Mouse (Mus musculus) erythroblast, adult 5-6 weeks (primary cell): ENCODE measurements around the gene Sec22a. TPM values are rescaled to one million over a fixed set of nuclear protein-coding genes. Genes with fewer than 3 reads are reported as not detected.

Experiments
- ATAC-seq: replicated peaks from 2 replicates; pipeline ENCODE4 v1.8.0; 2016; ENCODE audit warnings: moderate number of reproducible peaks, mild to moderate bottlenecking, moderate TSS enrichment, inconsistent platforms; ENCODE audit not compliant: poor library complexity, low FRiP score, severe bottlenecking
- total RNA-seq, 2 experiments: library from RNA; stranded (forward) in 1 of 2; stranded (reverse) in 1 of 2; fragments of 150-400 nt in 1 of 2; fragments of 200-764, 138-1000 nt in 1 of 2; gene quantifications; 2 replicates each; pipeline versions ENCODE4 v1.2.3 to v1.2.4; 2015 to 2017; ENCODE audit warnings: low replicate concordance in 2 of 2

Sec22a gene
- total RNA-seq, 2 experiments from 2014 or later = 0.77 to 1.8 TPM

- no peak for ATAC-seq
Measured at GRCm38 (mm10) chr16:35315496-35315895, 48.2 kb downstream of the Sec22a start.

GRCm38 (mm10) chr16:35311586-35311985, 52.1 kb downstream of the Sec22a start:
- ATAC-seq = no peak

- no peak for ATAC-seq
Measured at GRCm38 (mm10) chr16:35310551-35311110, 53.1 kb downstream of the Sec22a start.

GRCm38 (mm10) chr16:35309634-35310033, 54.1 kb downstream of the Sec22a start:
- ATAC-seq = no peak

GRCm38 (mm10) chr16:35308486-35309143, 55.1 kb downstream of the Sec22a start:
- ATAC-seq = no peak

GRCm38 (mm10) chr16:35308016-35308415, 55.7 kb downstream of the Sec22a start:
- ATAC-seq = no peak

GRCm38 (mm10) chr16:35307331-35307730, 56.4 kb downstream of the Sec22a start:
- no peak for ATAC-seq

GRCm38 (mm10) chr16:35306631-35307030, 57.1 kb downstream of the Sec22a start:
- no peak for ATAC-seq

GRCm38 (mm10) chr16:35305226-35305625, 58.5 kb downstream of the Sec22a start:
- no peak for ATAC-seq

- ATAC-seq = no peak
Measured at GRCm38 (mm10) chr16:35304416-35304815, 59.3 kb downstream of the Sec22a start.

GRCm38 (mm10) chr16:35303721-35304120, 60.0 kb downstream of the Sec22a start:
- ATAC-seq = no peak

GRCm38 (mm10) chr16:35302441-35303280, 61.1 kb downstream of the Sec22a start:
- no peak for ATAC-seq

- ATAC-seq = no peak
Measured at GRCm38 (mm10) chr16:35300156-35300555, 63.6 kb downstream of the Sec22a start.

- no peak for ATAC-seq
Measured at GRCm38 (mm10) chr16:35297786-35298185, 65.9 kb downstream of the Sec22a start.

- ATAC-seq = no peak
Measured at GRCm38 (mm10) chr16:35287244-35287643, 76.5 kb downstream of the Sec22a start.

GRCm38 (mm10) chr16:35285821-35286220, 77.9 kb downstream of the Sec22a start:
- ATAC-seq = no peak

GRCm38 (mm10) chr16:35282456-35282855, 81.3 kb downstream of the Sec22a start:
- no peak for ATAC-seq

- no peak for ATAC-seq
Measured at GRCm38 (mm10) chr16:35278166-35278565, 85.6 kb downstream of the Sec22a start.

GRCm38 (mm10) chr16:35272417-35272816, 91.3 kb downstream of the Sec22a start:
- no peak for ATAC-seq

GRCm38 (mm10) chr16:35271572-35271971, 92.1 kb downstream of the Sec22a start:
- ATAC-seq = no peak

- ATAC-seq = no peak
Measured at GRCm38 (mm10) chr16:35270945-35271344, 92.8 kb downstream of the Sec22a start.
